Mouse (Mus musculus): ENCODE data around the gene Wasf2. TPM values are rescaled to one million over a fixed set of nuclear protein-coding genes. Genes with fewer than 3 reads are reported as not detected.
A peak's percentile ranks its signal among the peaks of the same experiment; 100 is the strongest.

Wasf2 gene
- polyA plus RNA-seq, 1 experiment from 2014 or later: 109 TPM

DNA sequence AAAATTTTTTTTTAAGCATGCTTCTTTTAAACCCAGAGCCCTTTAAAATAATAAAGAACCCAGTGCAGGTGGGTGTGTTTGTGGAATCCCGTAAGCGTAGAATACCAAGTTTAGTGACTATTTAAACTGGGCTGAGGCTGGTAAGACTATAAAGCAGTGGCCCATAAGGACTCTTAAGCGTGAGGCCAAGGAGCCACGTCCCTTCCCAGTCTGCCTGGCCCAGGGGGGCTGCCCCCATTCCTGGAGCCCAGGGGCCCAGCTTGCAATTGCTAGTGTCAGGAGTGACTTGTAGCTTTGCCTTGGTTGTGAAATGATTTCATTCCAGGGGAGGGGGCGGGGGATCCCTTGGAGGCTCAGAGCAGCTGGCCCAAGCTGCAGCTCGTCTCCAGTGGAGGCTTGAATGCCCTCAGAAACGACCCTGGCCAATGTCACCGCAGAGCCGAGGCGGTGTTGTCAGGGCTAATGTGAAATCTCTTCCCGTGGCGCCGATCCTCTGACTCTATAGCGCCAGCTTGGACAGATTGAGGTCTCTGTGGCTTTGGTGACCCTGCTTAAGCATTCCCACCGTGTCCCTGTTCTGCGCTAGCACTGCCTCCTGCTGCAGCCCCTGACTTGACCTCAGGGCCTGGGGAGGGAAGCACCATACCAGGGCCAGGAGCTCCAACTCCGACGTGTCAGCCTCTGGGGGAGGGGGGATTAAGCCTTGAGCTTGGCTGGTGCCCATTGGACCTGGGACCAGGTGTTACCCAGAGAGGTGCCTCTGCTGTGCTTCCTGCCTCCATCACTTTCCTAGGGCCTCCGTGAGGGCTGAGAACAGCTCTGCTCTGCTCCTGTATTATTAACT is 68.3 kb downstream of the Wasf2 start:
- Histone ChIP-seq H3K9ac (no peak overlapping the region), H3K4me2 (0 out of 2 replicates have a peak overlapping the region, but pooled peaks have one; percentile 22), H3K27ac (peak overlapping the region; percentile 92), H3K4me1 (peaks cover 59% of the 10 kb centered on the region), H3K27me3 (no peaks in the 10 kb centered on the region), H3K36me3 (peaks cover 39% of the 10 kb centered on the region), H3K9me3 (replicated peaks) (no peaks in the 10 kb centered on the region), H3K4me3 (replicated peaks) (no peak overlapping the region)
- 26% methylated on average over 19 of the region's 19 CpGs for WGBS
- 0 out of 2 replicates have a peak, but pooled peaks have one; percentile 13 for ATAC-seq (replicated peaks; ENCODE audit: low FRiP score)

- no peak for ATAC-seq (replicated peaks; ENCODE audit: low FRiP score)
- Histone ChIP-seq H3K9ac (peak overlapping the region; percentile 26; the same call in 1 of the 2 replicates), H3K4me2 (peak overlapping the region; percentile 31; the same call in 1 of the 2 replicates), H3K4me3 (replicated peaks) (no peak overlapping the region), H3K36me3 (peaks cover 27% of the 10 kb centered on the region), H3K9me3 (replicated peaks) (no peaks in the 10 kb centered on the region), H3K27ac (peak overlapping the region; percentile 70), H3K4me1 (peaks cover 64% of the 10 kb centered on the region), H3K27me3 (no peaks in the 10 kb centered on the region)
- 71% methylated on average over 6 of the region's 6 CpGs for WGBS
Observed at GRCm38 (mm10) chr4:133199743-133200142, 69.4 kb downstream of the Wasf2 start.

- Histone ChIP-seq H3K4me2 (peak overlapping the region; percentile 31), H3K9ac (peak overlapping the region; percentile 26), H3K4me3 (replicated peaks) (no peak overlapping the region), H3K27me3 (no peaks in the 10 kb centered on the region), H3K9me3 (replicated peaks) (no peaks in the 10 kb centered on the region), H3K4me1 (peaks cover 68% of the 10 kb centered on the region), H3K27ac (peak overlapping the region; percentile 70), H3K36me3 (peaks cover 21% of the 10 kb centered on the region)
- no peak for ATAC-seq (replicated peaks; ENCODE audit: low FRiP score)
- 38% methylated on average over 21 of the region's 21 CpGs for WGBS
Observed at GRCm38 (mm10) chr4:133200343-133200742, 70.0 kb downstream of the Wasf2 start.

- WGBS: 47% methylated on average over 8 of the region's 8 CpGs
- Histone ChIP-seq H3K4me3 (replicated peaks) (no peak overlapping the region), H3K9me3 (replicated peaks) (no peaks in the 10 kb centered on the region), H3K27me3 (no peaks in the 10 kb centered on the region), H3K4me2 (no peak overlapping the region), H3K27ac (peak overlapping the region; percentile 70), H3K4me1 (peaks cover 62% of the 10 kb centered on the region), H3K9ac (no peak overlapping the region), H3K36me3 (peaks cover 12% of the 10 kb centered on the region)
- 0 out of 2 replicates have a peak, but pooled peaks have one; percentile 7 for ATAC-seq (replicated peaks; ENCODE audit: low FRiP score)
Observed at GRCm38 (mm10) chr4:133201006-133201771, 70.9 kb downstream of the Wasf2 start.

DNA sequence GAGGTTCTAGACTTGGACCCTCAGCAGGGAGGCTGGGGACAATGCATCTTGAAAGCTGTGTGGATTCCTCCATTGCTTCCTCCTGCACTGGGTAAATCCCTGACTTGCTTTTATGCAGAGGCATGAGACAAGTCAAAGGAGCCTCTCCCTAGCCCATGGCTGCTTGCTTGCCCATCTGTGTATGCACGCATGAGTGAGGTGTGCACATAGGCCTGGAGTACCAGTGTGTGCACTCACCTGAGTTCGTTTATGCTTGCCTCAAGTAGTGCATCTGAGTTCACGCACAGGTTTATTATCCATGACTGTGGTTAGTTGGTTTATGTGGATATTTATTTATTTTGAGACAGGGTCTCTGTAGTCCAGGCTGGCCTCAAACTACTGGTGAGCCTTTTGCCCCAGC is 71.9 kb downstream of the Wasf2 start:
- H3K36me3 ChIP-seq: 0 out of 2 replicates have a peak, but pooled peaks cover 2% of the 10 kb centered on the region
- H3K9ac ChIP-seq: no peak overlapping the region
- WGBS: 83% methylated on average over 3 of the region's 3 CpGs
- H3K9me3 ChIP-seq (replicated peaks): no peaks in the 10 kb centered on the region
- peaks cover 51% of the 10 kb centered on the region for H3K4me1 ChIP-seq
- peak overlapping the region; percentile 4; the same call in 1 of the 2 replicates for H3K27ac ChIP-seq
- H3K27me3 ChIP-seq: no peaks in the 10 kb centered on the region
- H3K4me2 ChIP-seq: no peak overlapping the region
- H3K4me3 ChIP-seq (replicated peaks): no peak overlapping the region
- ATAC-seq (replicated peaks; ENCODE audit: low FRiP score): no peak

- ATAC-seq (replicated peaks; ENCODE audit: low FRiP score): no peak
- WGBS: 71% methylated on average over 3 of the region's 3 CpGs
- Histone ChIP-seq H3K4me2 (no peak overlapping the region), H3K27me3 (no peaks in the 10 kb centered on the region), H3K9ac (no peak overlapping the region), H3K4me1 (peaks cover 38% of the 10 kb centered on the region), H3K27ac (no peak overlapping the region), H3K4me3 (replicated peaks) (no peak overlapping the region), H3K9me3 (replicated peaks) (no peaks in the 10 kb centered on the region), H3K36me3 (no peaks in the 10 kb centered on the region)
Observed at GRCm38 (mm10) chr4:133203591-133203990, 73.3 kb downstream of the Wasf2 start.

DNA sequence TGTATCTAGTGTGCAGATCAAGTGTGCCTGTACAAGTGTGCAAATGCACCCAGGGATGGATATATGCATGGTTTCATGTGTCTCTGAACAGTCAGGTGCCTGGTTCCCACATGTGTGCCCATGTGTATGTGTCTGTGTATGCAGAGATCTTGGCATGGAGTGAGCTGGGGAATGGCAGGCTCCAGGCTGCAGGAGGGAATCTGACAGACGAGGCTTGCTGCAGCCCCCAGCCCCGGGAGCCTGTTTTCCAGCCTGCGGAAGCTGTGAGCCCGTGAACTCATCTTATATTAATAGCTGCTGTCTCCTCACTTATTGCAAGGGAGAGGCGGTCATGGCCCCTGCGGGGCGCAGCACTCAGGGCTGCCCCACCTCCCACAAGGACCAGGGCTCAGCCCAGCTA is 74.1 kb downstream of the Wasf2 start:
- Histone ChIP-seq H3K9me3 (replicated peaks) (no peaks in the 10 kb centered on the region), H3K9ac (no peak overlapping the region), H3K27me3 (no peaks in the 10 kb centered on the region), H3K4me1 (peaks cover 32% of the 10 kb centered on the region), H3K36me3 (no peaks in the 10 kb centered on the region), H3K4me3 (replicated peaks) (no peak overlapping the region), H3K4me2 (no peak overlapping the region), H3K27ac (peak overlapping the region; percentile 59; the same call in 1 of the 2 replicates)
- WGBS: 29% methylated on average over 7 of the region's 7 CpGs
- ATAC-seq (replicated peaks; ENCODE audit: low FRiP score): no peak

DNA sequence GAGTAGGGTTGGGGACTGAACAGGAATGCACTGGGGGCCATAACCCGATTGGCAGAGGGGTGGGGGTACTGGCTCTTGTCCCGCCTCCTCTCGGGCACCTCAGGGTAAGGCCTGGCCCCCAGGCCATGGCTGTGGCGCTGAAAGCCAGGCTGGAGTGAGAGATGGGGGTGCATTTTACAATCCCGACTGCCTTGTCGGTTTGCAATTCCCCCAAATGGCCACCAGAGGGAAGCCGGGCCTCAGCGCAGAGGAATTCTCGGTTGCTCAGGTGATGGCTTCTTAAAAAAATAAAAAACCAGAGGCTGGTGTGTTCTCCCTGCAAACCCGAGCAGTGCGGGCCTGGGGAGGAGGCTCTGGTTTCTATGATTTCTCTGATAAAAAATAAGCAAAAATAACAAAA is 79.1 kb downstream of the Wasf2 start:
- no peak for ATAC-seq (replicated peaks; ENCODE audit: low FRiP score)
- Histone ChIP-seq H3K27ac (no peak overlapping the region), H3K27me3 (peaks cover 43% of the 10 kb centered on the region), H3K9ac (no peak overlapping the region), H3K4me1 (peaks cover 34% of the 10 kb centered on the region), H3K36me3 (no peaks in the 10 kb centered on the region), H3K4me3 (replicated peaks) (no peak overlapping the region), H3K4me2 (no peak overlapping the region), H3K9me3 (replicated peaks) (no peaks in the 10 kb centered on the region)
- 4% methylated on average over 11 of the region's 11 CpGs for WGBS

GRCm38 (mm10) chr4:133210023-133210787 is 79.9 kb downstream of the Wasf2 start:
- no peak for ATAC-seq (replicated peaks; ENCODE audit: low FRiP score)
- peaks cover 26% of the 10 kb centered on the region for H3K4me1 ChIP-seq
- no peak overlapping the region for H3K27ac ChIP-seq
- 93% methylated on average over 24 of the region's 24 CpGs for WGBS
- no peak overlapping the region for H3K4me3 ChIP-seq (replicated peaks)
- H3K4me2 ChIP-seq: no peak overlapping the region
- H3K9ac ChIP-seq: no peak overlapping the region
- peaks cover 45% of the 10 kb centered on the region for H3K27me3 ChIP-seq
- no peaks in the 10 kb centered on the region for H3K36me3 ChIP-seq
- H3K9me3 ChIP-seq (replicated peaks): no peaks in the 10 kb centered on the region

- H3K36me3 ChIP-seq: no peaks in the 10 kb centered on the region
- peaks cover 45% of the 10 kb centered on the region for H3K27me3 ChIP-seq
- peaks cover 26% of the 10 kb centered on the region for H3K4me1 ChIP-seq
- H3K4me3 ChIP-seq (replicated peaks): no peak overlapping the region
- WGBS: 95% methylated on average over 19 of the region's 19 CpGs
- no peak for ATAC-seq (replicated peaks; ENCODE audit: low FRiP score)
- no peak overlapping the region for H3K4me2 ChIP-seq
- H3K27ac ChIP-seq: no peak overlapping the region
- H3K9ac ChIP-seq: no peak overlapping the region
- H3K9me3 ChIP-seq (replicated peaks): no peaks in the 10 kb centered on the region
Observed at GRCm38 (mm10) chr4:133210788-133211390, 80.6 kb downstream of the Wasf2 start.

All from kidney, embryonic 15.5 days (tissue).